Mouse (Mus musculus) olfactory bulb, adult 2 months (tissue): ENCODE measurements around the gene Ephb2.

Experiments used
- CTCF ChIP-seq: fragments of 200-500 bp; IDR thresholded peaks from 2 replicates; pipeline ENCODE4 v1.5.1; 2012; ENCODE audit warnings: low read depth, mild to moderate bottlenecking, low read length, moderate library complexity; ENCODE audit not compliant: insufficient read depth
- POLR2A ChIP-seq: fragments of 200-500 bp; IDR thresholded peaks from 2 replicates; pipeline ENCODE4 v1.6.1; 2012; ENCODE audit warnings: mild to moderate bottlenecking, low read depth, low read length, moderate library complexity; ENCODE audit not compliant: insufficient read depth

DNA sequence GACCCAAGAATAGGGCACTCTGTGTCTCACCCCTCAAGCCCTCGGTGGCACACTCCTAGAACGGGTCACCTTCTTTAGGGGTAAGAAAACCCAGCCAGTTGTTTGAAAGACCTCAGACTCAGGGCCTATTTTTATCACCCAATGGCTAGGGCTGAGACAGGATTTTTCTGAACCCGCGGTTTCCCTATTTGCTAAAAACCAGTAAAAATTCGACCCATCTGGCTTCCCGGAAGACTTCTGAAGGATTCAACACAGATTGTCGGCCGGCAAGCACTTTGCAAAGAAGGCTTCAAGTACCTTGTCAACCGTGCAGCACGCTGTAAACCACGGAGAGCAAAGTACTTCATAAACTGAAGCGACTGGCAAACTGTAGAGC, 1.4 kb downstream of the Ephb2 start:
- TF ChIP-seq CTCF (no peak), POLR2A (no peak)
